In the genomic region with DNA sequence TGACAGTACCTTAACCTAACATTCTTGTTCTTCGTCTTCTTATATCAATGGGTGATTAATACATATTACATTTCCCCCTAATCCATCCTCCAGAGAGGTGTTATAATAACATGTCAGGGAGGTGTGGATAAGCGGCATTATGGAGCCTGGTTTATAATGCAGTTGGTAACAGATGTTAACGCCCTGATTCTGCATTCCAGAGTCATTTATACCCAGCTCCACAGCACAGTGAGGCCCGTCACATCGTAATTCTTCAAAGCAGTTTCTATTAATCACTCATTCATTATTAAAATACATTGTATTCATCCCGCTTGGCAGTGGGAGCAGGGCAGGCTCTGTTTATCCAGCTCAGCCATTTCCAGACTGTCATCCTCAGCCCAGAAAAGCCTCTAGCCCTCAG, we compare ENCODE assay signal across 29 mouse cellular contexts. TPM values are rescaled to one million over a fixed set of nuclear protein-coding genes. Genes with fewer than 3 reads are reported as not detected.
DNase-seq lines count a peak whose midpoint lies in the region; ATAC-seq and TF ChIP-seq lines count a peak whose summit lies in the region.
"Had no signal": no experiment of that assay in that cellular context is flagged by ENCODE, and none has a peak within 500 bp of the region (broad histone marks: within the 10 kb centered on the region; RNA-seq: fewer than 3 reads in every experiment).

No protein-coding gene starts in this region.

- WGBS in hindbrain, embryonic 15.5 days = 37% methylated on average over 6 of the region's 6 CpGs
- 56% methylated on average over 6 of the region's 6 CpGs for WGBS in hindbrain, embryonic 11.5 days
- WGBS in hindbrain, postnatal 0 days = 40% methylated on average over 6 of the region's 6 CpGs

- H3K4me1 ChIP-seq in hindbrain, embryonic 15.5 days (replicated peaks) = peaks cover 18% of the 10 kb centered on the region
- H3K4me1 ChIP-seq in hindbrain, embryonic 11.5 days (replicated peaks; ENCODE audit: control insufficient read depth, insufficient read depth, low read length) = no peaks in the 10 kb centered on the region
- H3K4me1 ChIP-seq in hindbrain, postnatal 0 days (ENCODE audit: insufficient read depth, low read length) = no peaks in the 10 kb centered on the region
- H3K4me1 ChIP-seq: embryonic facial prominence, embryonic 12.5 days; neural tube, embryonic 12.5 days; stomach, embryonic 15.5 days had no signal

- H3K4me3 ChIP-seq in hindbrain, embryonic 15.5 days = no peak overlapping the region
- H3K4me3 ChIP-seq in hindbrain, embryonic 11.5 days (ENCODE audit: low read depth, low read length) = no peak overlapping the region
- no peak overlapping the region for H3K4me3 ChIP-seq in hindbrain, postnatal 0 days (ENCODE audit: low read length)
- H3K4me3 ChIP-seq: embryonic facial prominence, embryonic 12.5 days; forebrain, embryonic 13.5 days; limb, embryonic 12.5 days; neural tube, embryonic 12.5 days; stomach, embryonic 15.5 days had no signal

- no peaks in the 10 kb centered on the region for H3K27me3 ChIP-seq in hindbrain, embryonic 15.5 days
- no peaks in the 10 kb centered on the region for H3K27me3 ChIP-seq in hindbrain, embryonic 11.5 days (ENCODE audit: control insufficient read depth, insufficient read depth, low read length)
- H3K27me3 ChIP-seq in hindbrain, postnatal 0 days (ENCODE audit: insufficient read depth, low read length) = no peaks in the 10 kb centered on the region
- H3K27me3 ChIP-seq: embryonic facial prominence, embryonic 12.5 days; forebrain, embryonic 13.5 days; limb, embryonic 12.5 days; neural tube, embryonic 12.5 days; stomach, embryonic 15.5 days had no signal

- H3K4me2 ChIP-seq in hindbrain, embryonic 15.5 days = no peak overlapping the region
- no peak overlapping the region for H3K4me2 ChIP-seq in hindbrain, embryonic 11.5 days (replicated peaks; ENCODE audit: low read depth, low read length)
- H3K4me2 ChIP-seq in hindbrain, postnatal 0 days (ENCODE audit: low read depth, low read length) = no peak overlapping the region
- H3K4me2 ChIP-seq: embryonic facial prominence, embryonic 12.5 days; forebrain, embryonic 13.5 days; limb, embryonic 12.5 days; liver, embryonic 11.5 days; neural tube, embryonic 12.5 days; stomach, embryonic 15.5 days had no signal

- ATAC-seq in hindbrain, embryonic 15.5 days (ENCODE audit: low FRiP score, low read depth) = no peak
- no peak for ATAC-seq in hindbrain, embryonic 11.5 days (ENCODE audit: low FRiP score)
- no peak for ATAC-seq in hindbrain, postnatal 0 days
- ATAC-seq: forebrain, embryonic 13.5 days had no signal

- no peak overlapping the region for H3K9ac ChIP-seq in hindbrain, embryonic 15.5 days
- H3K9ac ChIP-seq in hindbrain, embryonic 11.5 days (ENCODE audit: low read depth, low read length) = no peak overlapping the region
- H3K9ac ChIP-seq in hindbrain, postnatal 0 days (replicated peaks; ENCODE audit: low read length) = no peak overlapping the region
- H3K9ac ChIP-seq: embryonic facial prominence, embryonic 12.5 days; forebrain, embryonic 13.5 days; limb, embryonic 12.5 days; neural tube, embryonic 12.5 days; stomach, embryonic 15.5 days had no signal

- intact Hi-C loops in left cerebral cortex, postnatal 4 days (cut with DNase I) = no loop called here

- DNase-seq in hindbrain, embryonic 11.5 days (ENCODE audit: low spot score) = no peak
- DNase-seq in forelimb bud, embryonic 11.5 days (ENCODE audit: low read depth, low spot score) = peak; percentile 11
- DNase-seq in hindbrain, postnatal 0 days (ENCODE audit: low spot score) = no peak
- peak; percentile 4 for DNase-seq in retina, embryonic 14.5 days (ENCODE audit: low spot score)
- DNase-seq in natural killer cell, adult 2 months (ENCODE audit: low spot score in 2 of 2) = no peak
- no peak for DNase-seq in left cerebral cortex, postnatal 4 days
- DNase-seq: adrenal gland, adult 2 months; cerebellum, adult 2 months; cerebellum, postnatal 25 days; gastrocnemius, postnatal 14 days; heart, postnatal 36 days; kidney, adult 8-10 months; kidney, postnatal 10 days; lung, adult 18-20 months; lung, postnatal 10 days; thymus, postnatal 25 days had no signal

- H3K36me3 ChIP-seq in hindbrain, embryonic 15.5 days = no peaks in the 10 kb centered on the region
- H3K36me3 ChIP-seq in hindbrain, embryonic 11.5 days (ENCODE audit: control insufficient read depth, insufficient read depth, low read length) = no peaks in the 10 kb centered on the region
- H3K36me3 ChIP-seq in hindbrain, postnatal 0 days (ENCODE audit: insufficient read depth, low read length) = no peaks in the 10 kb centered on the region
- H3K36me3 ChIP-seq: embryonic facial prominence, embryonic 12.5 days; limb, embryonic 12.5 days; neural tube, embryonic 12.5 days; stomach, embryonic 15.5 days had no signal

- H3K9me3 ChIP-seq in hindbrain, embryonic 15.5 days = no peaks in the 10 kb centered on the region
- no peaks in the 10 kb centered on the region for H3K9me3 ChIP-seq in hindbrain, embryonic 11.5 days (ENCODE audit: control insufficient read depth, low read length)
- no peaks in the 10 kb centered on the region for H3K9me3 ChIP-seq in hindbrain, postnatal 0 days (ENCODE audit: low read length)
- H3K9me3 ChIP-seq: embryonic facial prominence, embryonic 12.5 days; forebrain, embryonic 13.5 days; limb, embryonic 12.5 days; neural tube, embryonic 12.5 days; stomach, embryonic 15.5 days had no signal

- no peak for TF ChIP-seq CTCF in hindbrain, postnatal 0 days (IDR thresholded peaks at IDR 0.05; ENCODE audit: low read depth)

- H3K27ac ChIP-seq in hindbrain, embryonic 15.5 days (replicated peaks) = peak overlapping the region; percentile 47
- no peak overlapping the region for H3K27ac ChIP-seq in hindbrain, embryonic 11.5 days (ENCODE audit: low read depth, low read length)
- H3K27ac ChIP-seq in hindbrain, postnatal 0 days = 0 out of 2 replicates have a peak overlapping the region, but pooled peaks have one; percentile 0
- H3K27ac ChIP-seq: embryonic facial prominence, embryonic 12.5 days; forebrain, embryonic 13.5 days; limb, embryonic 12.5 days; neural tube, embryonic 12.5 days; stomach, embryonic 15.5 days had no signal

RNA-seq across cellular contexts. Expression of a gene that starts 52.8 kb away (rescaled TPM):
- polyA plus RNA-seq in hindbrain, embryonic 15.5 days (2015; fragmentation: Nextera tagmentation; extraction: Ambion mirVana) = 17.0 and 17.7 TPM in 2 replicates
- 1.3 and 1.7 TPM in 2 replicates for polyA plus RNA-seq in hindbrain, embryonic 11.5 days (2014; fragmentation: Nextera tagmentation; extraction: Ambion mirVana)
- total RNA-seq in hindbrain, postnatal 0 days (2014; rRNA removed) = 55.2 and 57.3 TPM in 2 replicates
- polyA plus RNA-seq in hindbrain, postnatal 0 days (2015; fragmentation: Nextera tagmentation; extraction: Ambion mirVana) = 18.3 and 19.2 TPM in 2 replicates
- 10 to 100 TPM; 52.8 to 57.6 TPM for total RNA-seq in left cerebral cortex, postnatal 4 days (2021)
- total RNA-seq: heart, postnatal 36 days; megakaryocyte progenitor cell, adult 5-6 weeks; MEL; monocyte, adult 5-6 weeks had no signal
- polyA plus RNA-seq: C2C12; heart, embryonic 14.5 days had no signal

RNA-seq across cellular contexts. Expression of a gene that starts 55.0 kb away (rescaled TPM):
- 0.73 and 1.2 TPM in 2 replicates for polyA plus RNA-seq in hindbrain, embryonic 15.5 days (2015; fragmentation: Nextera tagmentation; extraction: Ambion mirVana)
- polyA plus RNA-seq in hindbrain, embryonic 11.5 days (2014; fragmentation: Nextera tagmentation; extraction: Ambion mirVana) = 0.10 and 0.25 TPM in 2 replicates
- total RNA-seq in hindbrain, postnatal 0 days (2014; rRNA removed) = not detected in 2 replicates
- polyA plus RNA-seq in hindbrain, postnatal 0 days (2015; fragmentation: Nextera tagmentation; extraction: Ambion mirVana) = 0.38 and 0.68 TPM in 2 replicates
- total RNA-seq in left cerebral cortex, postnatal 4 days (2021) = under 1 TPM; 0.12 to 0.32 TPM
- total RNA-seq: megakaryocyte progenitor cell, adult 5-6 weeks; MEL; monocyte, adult 5-6 weeks had no signal
- polyA plus RNA-seq: adrenal gland, adult 2 months; C2C12; cerebellum, adult 2 months; heart, embryonic 14.5 days; intestine, embryonic 14.5 days; limb, embryonic 12.5 days; liver, embryonic 11.5 days; stomach, embryonic 15.5 days had no signal

Comparison
In these comparisons a context has a peak if more than half of its experiments do, and no peak if none do; other contexts are left out.
1. DNase-seq: peak in forelimb bud, embryonic 11.5 days (single experiment) and retina, embryonic 14.5 days (single experiment); none in hindbrain, embryonic 11.5 days (single experiment), hindbrain, postnatal 0 days (single experiment), natural killer cell, adult 2 months (0 of 2) and left cerebral cortex, postnatal 4 days (single experiment).